Mouse (Mus musculus): ENCODE measurements around the gene Areg. TPM values are rescaled to one million over a fixed set of nuclear protein-coding genes. Genes with fewer than 3 reads are reported as not detected.

Areg gene
- polyA plus RNA-seq, 1 experiment: 0.47 TPM

GRCm38 (mm10) chr5:91126623-91127022 lies 12.8 kb upstream of the Areg start:
- DNase-seq: no peak
- no peak for TF ChIP-seq POLR2A (IDR thresholded peaks at IDR 0.05; ENCODE audit: control insufficient read depth, extremely low read depth, insufficient read depth, low read length, poor library complexity)
- no peak for TF ChIP-seq CTCF (IDR thresholded peaks at IDR 0.05; ENCODE audit: borderline replicate concordance, control insufficient read depth, extremely low read depth, insufficient read depth, low read length, poor library complexity)
- 92% methylated on average over 1 of the region's 1 CpGs for WGBS
- Histone ChIP-seq H3K36me3 (ENCODE audit: control insufficient read depth, insufficient read depth, low read length) (no peaks in the 10 kb centered on the region), H3K4me3 (ENCODE audit: control insufficient read depth, insufficient read depth, low read length) (no peak overlapping the region), H3K27me3 (ENCODE audit: control insufficient read depth, insufficient read depth, low read length) (no peaks in the 10 kb centered on the region), H3K4me1 (replicated peaks; ENCODE audit: control insufficient read depth, insufficient read depth, low read length) (no peaks in the 10 kb centered on the region), H3K27ac (ENCODE audit: control insufficient read depth, insufficient read depth, low read length) (no peak overlapping the region)

GRCm38 (mm10) chr5:91134961-91135360 lies 4.4 kb upstream of the Areg start:
- no peak for TF ChIP-seq CTCF (IDR thresholded peaks at IDR 0.05; ENCODE audit: borderline replicate concordance, control insufficient read depth, extremely low read depth, insufficient read depth, low read length, poor library complexity)
- Histone ChIP-seq H3K4me1 (replicated peaks; ENCODE audit: control insufficient read depth, insufficient read depth, low read length) (0 out of 2 replicates have a peak, but pooled peaks cover 2% of the 10 kb centered on the region), H3K27me3 (ENCODE audit: control insufficient read depth, insufficient read depth, low read length) (peaks cover 7% of the 10 kb centered on the region), H3K27ac (ENCODE audit: control insufficient read depth, insufficient read depth, low read length) (no peak overlapping the region), H3K4me3 (ENCODE audit: control insufficient read depth, insufficient read depth, low read length) (no peak overlapping the region), H3K36me3 (ENCODE audit: control insufficient read depth, insufficient read depth, low read length) (no peaks in the 10 kb centered on the region)
- WGBS: 56% methylated on average over 1 of the region's 1 CpGs
- no peak for DNase-seq

GRCm38 (mm10) chr5:91138970-91139369 lies 429 bp upstream of the Areg start:
- Histone ChIP-seq H3K27ac (ENCODE audit: control insufficient read depth, insufficient read depth, low read length) (no peak overlapping the region), H3K4me1 (replicated peaks; ENCODE audit: control insufficient read depth, insufficient read depth, low read length) (0 out of 2 replicates have a peak, but pooled peaks cover 2% of the 10 kb centered on the region), H3K36me3 (ENCODE audit: control insufficient read depth, insufficient read depth, low read length) (no peaks in the 10 kb centered on the region), H3K27me3 (ENCODE audit: control insufficient read depth, insufficient read depth, low read length) (peaks cover 7% of the 10 kb centered on the region), H3K4me3 (ENCODE audit: control insufficient read depth, insufficient read depth, low read length) (no peak overlapping the region)
- 17% methylated on average over 7 of the region's 7 CpGs for WGBS
- DNase-seq: no peak
- no peak for TF ChIP-seq POLR2A (IDR thresholded peaks at IDR 0.05; ENCODE audit: control insufficient read depth, extremely low read depth, insufficient read depth, low read length, poor library complexity)
- no peak for TF ChIP-seq CTCF (IDR thresholded peaks at IDR 0.05; ENCODE audit: borderline replicate concordance, control insufficient read depth, extremely low read depth, insufficient read depth, low read length, poor library complexity)

- TF ChIP-seq POLR2A (IDR thresholded peaks at IDR 0.05; ENCODE audit: control insufficient read depth, extremely low read depth, insufficient read depth, low read length, poor library complexity) (no peak), CTCF (IDR thresholded peaks at IDR 0.05; ENCODE audit: borderline replicate concordance, control insufficient read depth, extremely low read depth, insufficient read depth, low read length, poor library complexity) (no peak)
- Histone ChIP-seq H3K4me3 (ENCODE audit: control insufficient read depth, insufficient read depth, low read length) (no peak overlapping the region), H3K27ac (ENCODE audit: control insufficient read depth, insufficient read depth, low read length) (no peak overlapping the region), H3K4me1 (replicated peaks; ENCODE audit: control insufficient read depth, insufficient read depth, low read length) (0 out of 2 replicates have a peak, but pooled peaks cover 2% of the 10 kb centered on the region), H3K27me3 (ENCODE audit: control insufficient read depth, insufficient read depth, low read length) (peaks cover 7% of the 10 kb centered on the region), H3K36me3 (ENCODE audit: control insufficient read depth, insufficient read depth, low read length) (no peaks in the 10 kb centered on the region)
- no peak for DNase-seq
- WGBS: 60% methylated on average over 13 of the region's 13 CpGs
Observed at GRCm38 (mm10) chr5:91140896-91141448, 1.6 kb downstream of the Areg start.

GRCm38 (mm10) chr5:91144971-91145370 lies 5.6 kb downstream of the Areg start:
- DNase-seq: no peak
- no peaks in the 10 kb centered on the region; the same call in 1 of the 2 replicates for H3K27me3 ChIP-seq (ENCODE audit: control insufficient read depth, insufficient read depth, low read length)
- H3K36me3 ChIP-seq (ENCODE audit: control insufficient read depth, insufficient read depth, low read length): no peaks in the 10 kb centered on the region
- 95% methylated on average over 9 of the region's 9 CpGs for WGBS
- no peaks in the 10 kb centered on the region for H3K4me1 ChIP-seq (replicated peaks; ENCODE audit: control insufficient read depth, insufficient read depth, low read length)
- TF ChIP-seq POLR2A (IDR thresholded peaks at IDR 0.05; ENCODE audit: control insufficient read depth, extremely low read depth, insufficient read depth, low read length, poor library complexity) (no peak), CTCF (IDR thresholded peaks at IDR 0.05; ENCODE audit: borderline replicate concordance, control insufficient read depth, extremely low read depth, insufficient read depth, low read length, poor library complexity) (no peak)
- H3K4me3 ChIP-seq (ENCODE audit: control insufficient read depth, insufficient read depth, low read length): no peak overlapping the region
- H3K27ac ChIP-seq (ENCODE audit: control insufficient read depth, insufficient read depth, low read length): no peak overlapping the region

GRCm38 (mm10) chr5:91147001-91147400 lies 7.6 kb downstream of the Areg start:
- 90% methylated on average over 1 of the region's 1 CpGs for WGBS
- TF ChIP-seq POLR2A (IDR thresholded peaks at IDR 0.05; ENCODE audit: control insufficient read depth, extremely low read depth, insufficient read depth, low read length, poor library complexity) (no peak), CTCF (IDR thresholded peaks at IDR 0.05; ENCODE audit: borderline replicate concordance, control insufficient read depth, extremely low read depth, insufficient read depth, low read length, poor library complexity) (no peak)
- Histone ChIP-seq H3K27me3 (ENCODE audit: control insufficient read depth, insufficient read depth, low read length) (no peaks in the 10 kb centered on the region), H3K36me3 (ENCODE audit: control insufficient read depth, insufficient read depth, low read length) (no peaks in the 10 kb centered on the region), H3K27ac (ENCODE audit: control insufficient read depth, insufficient read depth, low read length) (no peak overlapping the region), H3K4me1 (replicated peaks; ENCODE audit: control insufficient read depth, insufficient read depth, low read length) (no peaks in the 10 kb centered on the region), H3K4me3 (ENCODE audit: control insufficient read depth, insufficient read depth, low read length) (no peak overlapping the region)
- no peak for DNase-seq

GRCm38 (mm10) chr5:91148054-91148453 lies 8.7 kb downstream of the Areg start:
- H3K27ac ChIP-seq (ENCODE audit: control insufficient read depth, insufficient read depth, low read length): no peak overlapping the region
- TF ChIP-seq CTCF (IDR thresholded peaks at IDR 0.05; ENCODE audit: borderline replicate concordance, control insufficient read depth, extremely low read depth, insufficient read depth, low read length, poor library complexity) (no peak), POLR2A (IDR thresholded peaks at IDR 0.05; ENCODE audit: control insufficient read depth, extremely low read depth, insufficient read depth, low read length, poor library complexity) (no peak)
- no peaks in the 10 kb centered on the region for H3K27me3 ChIP-seq (ENCODE audit: control insufficient read depth, insufficient read depth, low read length)
- H3K4me1 ChIP-seq (replicated peaks; ENCODE audit: control insufficient read depth, insufficient read depth, low read length): no peaks in the 10 kb centered on the region
- no peaks in the 10 kb centered on the region for H3K36me3 ChIP-seq (ENCODE audit: control insufficient read depth, insufficient read depth, low read length)
- WGBS: 10% methylated on average over 2 of the region's 2 CpGs
- no peak overlapping the region for H3K4me3 ChIP-seq (ENCODE audit: control insufficient read depth, insufficient read depth, low read length)
- no peak for DNase-seq
